Mouse (Mus musculus): ENCODE measurements around the gene Nupr1.

The Nupr1 gene

DNA sequence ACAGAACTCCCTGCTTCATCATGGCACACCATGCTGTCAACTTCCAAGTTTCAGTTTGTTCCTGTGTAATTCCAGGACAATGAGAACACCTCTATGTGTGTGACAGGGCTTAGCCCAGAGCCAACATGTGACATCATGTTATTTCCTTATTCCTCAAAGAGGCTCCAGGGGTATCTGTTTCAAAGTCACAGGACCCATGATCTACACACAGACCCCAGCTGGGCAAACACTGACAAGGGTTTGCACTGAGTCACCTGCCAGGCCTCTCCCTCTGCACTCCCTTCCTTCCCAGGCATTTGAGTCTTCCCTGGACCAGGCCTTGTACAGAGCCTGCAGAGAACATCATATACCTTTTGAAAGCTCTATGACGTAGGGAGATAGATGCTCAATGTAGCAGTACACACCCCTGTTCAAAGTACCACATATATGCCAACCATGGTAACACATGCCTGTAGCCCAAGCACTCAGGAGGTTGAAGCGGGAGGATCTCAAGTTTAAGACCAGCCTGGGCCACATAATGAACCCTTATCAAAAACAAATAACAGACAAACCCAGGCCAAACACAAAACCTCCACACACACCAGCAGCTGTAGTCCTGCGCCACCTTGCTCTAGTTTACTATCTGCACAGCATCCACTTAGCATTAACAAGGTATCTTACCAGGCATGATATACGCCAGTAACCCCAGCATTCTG is at the start of gene Nupr1:
Gene Nupr1 (minus strand): TSS at position 38 of the 695 bp plus-strand sequence.
- DNase-seq: no peak

DNA sequence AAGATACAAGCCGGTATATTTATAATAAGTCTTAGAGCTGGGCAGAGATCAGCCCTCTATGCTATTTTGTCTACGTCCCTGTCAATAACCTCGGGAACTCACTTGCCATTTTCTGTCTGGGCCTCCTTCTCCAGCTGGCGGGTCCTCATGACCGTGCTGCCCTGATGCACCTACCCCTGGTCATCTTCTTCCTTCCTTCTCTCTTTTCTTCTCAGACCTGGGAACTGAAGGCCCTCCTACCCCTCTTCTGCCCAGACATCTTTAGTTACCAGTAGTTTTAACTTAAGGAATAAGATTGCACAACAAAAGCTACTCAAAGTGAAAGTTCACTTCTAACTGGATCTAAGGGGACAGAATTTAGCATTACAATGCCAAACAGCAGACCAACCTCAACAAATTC is 49.0 kb upstream of the Nupr1 start:
- no peak for DNase-seq

DNA sequence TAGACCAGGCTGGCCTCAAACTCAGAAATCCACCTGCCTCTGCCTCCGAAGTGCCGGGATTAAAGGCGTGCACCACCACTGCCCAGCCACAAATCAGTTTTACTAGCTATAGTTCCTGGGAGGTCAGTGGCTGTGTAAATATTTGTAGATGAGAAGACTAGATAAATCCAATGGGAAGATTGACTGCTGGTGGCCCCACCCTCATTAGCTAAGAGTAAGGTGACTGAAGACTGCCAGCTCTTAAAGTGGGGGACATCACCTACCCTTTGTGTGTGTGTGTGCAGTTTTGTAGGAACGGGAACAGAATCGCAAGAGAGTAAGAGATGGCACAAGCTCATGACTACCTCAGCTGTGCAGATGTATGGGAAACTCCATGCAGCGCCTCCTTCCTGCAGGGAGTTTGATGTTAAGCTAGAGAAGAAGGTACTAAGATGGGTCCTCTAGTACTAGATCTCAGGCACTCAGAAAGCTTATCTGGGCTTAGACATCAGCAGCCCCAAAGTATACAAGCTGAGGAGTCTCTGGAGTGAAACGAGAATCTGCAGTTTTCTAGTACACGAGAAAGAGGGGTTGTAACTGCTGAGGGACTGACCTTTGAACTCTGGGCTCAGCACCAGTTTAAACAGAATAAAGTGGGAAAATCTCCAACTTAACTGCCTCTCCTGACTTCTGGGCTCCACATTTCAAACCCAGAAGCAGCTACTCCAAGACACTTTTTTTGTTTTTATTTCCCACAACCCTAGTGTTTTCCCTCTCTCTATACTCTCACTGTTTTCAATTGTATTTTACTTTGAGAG is 48.1 kb upstream of the Nupr1 start:
- no peak for DNase-seq

DNA sequence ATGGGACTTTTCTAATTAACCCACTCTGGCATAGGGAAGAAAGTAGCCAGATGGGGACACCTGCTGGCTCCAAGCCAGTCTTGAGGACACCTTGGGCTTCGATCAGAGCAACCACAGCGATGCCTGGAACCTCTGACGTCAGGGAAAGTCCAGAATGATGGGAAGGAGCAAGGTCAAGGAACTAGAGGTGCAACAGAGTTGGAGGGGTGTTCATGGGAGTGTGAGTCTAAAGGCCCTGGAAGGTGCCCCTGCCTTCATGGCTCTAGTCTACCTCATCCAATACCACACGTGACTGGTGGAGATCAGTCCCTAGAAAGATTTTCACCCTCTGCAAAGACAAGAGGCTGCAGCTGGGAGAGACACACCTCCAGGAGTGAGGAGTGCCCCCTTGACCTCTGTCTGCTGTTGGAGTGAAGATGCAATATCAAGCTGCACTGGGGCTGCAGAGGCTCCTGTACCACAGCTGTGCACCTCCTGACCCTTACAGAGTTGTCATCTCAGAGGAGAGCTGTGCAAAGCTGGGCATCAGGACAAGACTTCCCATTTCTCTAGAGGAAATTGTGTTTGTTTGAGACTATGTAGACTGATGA is 46.1 kb upstream of the Nupr1 start:
- DNase-seq: no peak

DNA sequence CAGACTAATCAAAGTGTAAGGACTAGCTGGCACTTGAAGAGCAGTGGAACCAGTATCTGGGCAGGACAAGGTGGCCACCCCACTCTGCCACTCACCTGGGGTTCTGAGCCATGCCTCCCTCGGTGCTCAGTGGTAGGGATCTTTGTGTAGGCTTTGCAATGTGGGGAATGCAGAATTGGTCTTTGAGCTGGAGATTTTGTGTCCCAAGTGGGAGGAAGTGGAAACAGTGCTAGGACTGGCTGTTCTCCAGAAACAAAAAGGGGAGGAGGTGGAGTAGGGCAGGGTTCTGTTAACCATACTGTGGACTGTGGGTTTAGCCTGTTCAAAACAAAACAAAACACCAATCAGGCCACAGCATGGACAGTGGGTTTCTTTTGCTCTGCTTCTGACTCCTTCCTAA is 45.5 kb upstream of the Nupr1 start, which contains the start of gene Sult1a1:
Gene Sult1a1 (minus strand): TSS at position 226 of the 400 bp plus-strand sequence.
- no peak for DNase-seq

DNA sequence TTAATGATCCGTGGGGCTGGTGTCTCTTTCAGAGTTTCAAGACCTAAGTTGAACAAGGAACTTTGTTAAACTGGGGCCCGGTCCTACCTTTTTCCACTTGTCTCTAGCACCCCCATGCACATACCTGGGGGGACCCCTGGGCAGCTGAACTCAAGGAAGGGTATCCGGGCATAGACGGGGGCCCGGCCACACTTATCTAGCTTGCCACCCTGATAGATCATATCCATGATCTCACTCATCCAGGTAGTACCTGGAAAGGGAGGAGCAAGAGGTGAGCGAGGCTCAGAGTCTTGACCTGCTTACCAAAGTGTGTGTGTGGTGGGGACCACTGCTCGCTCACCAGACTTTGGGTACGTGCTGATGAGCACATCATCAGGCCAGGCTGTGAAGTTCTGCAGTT is 44.4 kb upstream of the Nupr1 start:
- DNase-seq: no peak

DNA sequence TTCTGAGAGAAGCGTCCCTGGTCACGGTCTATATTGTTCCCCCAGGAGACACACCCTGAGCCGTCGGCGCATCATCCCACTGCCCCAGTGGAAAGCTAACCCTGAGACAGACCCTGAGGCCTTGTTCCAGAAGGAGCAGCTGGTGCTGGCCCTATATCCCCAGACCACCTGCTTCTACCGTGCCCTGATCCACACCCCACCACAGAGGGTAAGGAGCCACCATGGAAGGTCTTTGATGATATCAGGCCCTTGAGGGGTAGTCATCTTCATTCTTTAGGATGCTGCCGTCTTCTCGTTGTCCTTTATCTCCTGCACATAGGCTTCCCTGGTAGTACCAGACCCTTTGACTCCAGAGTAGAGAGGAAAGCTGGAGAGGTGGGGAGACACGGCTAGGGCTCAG is 41.5 kb upstream of the Nupr1 start:
- DNase-seq: no peak

DNA sequence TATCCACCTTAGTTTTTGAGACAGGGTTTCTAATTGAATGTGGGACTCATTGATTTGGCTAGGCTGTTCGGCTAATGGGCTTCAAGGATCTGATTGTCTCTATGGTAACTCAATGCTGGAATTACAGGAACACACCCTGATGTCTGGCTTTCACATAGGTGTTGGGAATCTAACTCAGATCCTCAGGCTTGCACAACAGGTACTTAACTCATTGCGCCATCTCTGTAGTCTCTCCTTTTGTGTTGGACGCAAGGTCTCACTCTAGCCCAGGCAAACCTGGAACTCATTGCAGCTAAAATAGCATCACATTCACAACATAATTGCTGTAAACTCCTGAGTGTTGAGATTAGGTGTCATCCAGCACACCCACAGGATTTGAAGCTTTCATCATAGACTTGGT is 39.5 kb upstream of the Nupr1 start:
- no peak for DNase-seq

DNA sequence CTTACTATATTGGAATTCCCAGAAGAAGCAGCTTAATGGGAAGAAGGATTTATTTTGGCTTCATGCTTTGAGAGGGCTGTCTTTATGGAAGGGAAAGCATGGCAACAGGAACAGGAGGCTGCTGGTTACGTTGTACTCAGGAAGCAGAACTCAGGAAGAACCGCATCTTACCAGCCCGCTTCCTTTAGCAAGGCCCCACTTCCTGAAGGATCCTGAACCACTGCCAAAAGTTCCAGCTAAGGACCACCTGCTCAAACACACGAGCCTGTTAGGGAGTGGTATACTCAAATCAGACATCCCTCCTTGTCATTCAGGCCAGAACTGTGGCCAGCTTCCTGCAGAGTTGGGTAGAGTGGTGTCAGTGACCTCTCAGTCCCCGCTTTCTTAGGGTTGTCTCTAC is 37.8 kb upstream of the Nupr1 start:
- no peak for DNase-seq

DNA sequence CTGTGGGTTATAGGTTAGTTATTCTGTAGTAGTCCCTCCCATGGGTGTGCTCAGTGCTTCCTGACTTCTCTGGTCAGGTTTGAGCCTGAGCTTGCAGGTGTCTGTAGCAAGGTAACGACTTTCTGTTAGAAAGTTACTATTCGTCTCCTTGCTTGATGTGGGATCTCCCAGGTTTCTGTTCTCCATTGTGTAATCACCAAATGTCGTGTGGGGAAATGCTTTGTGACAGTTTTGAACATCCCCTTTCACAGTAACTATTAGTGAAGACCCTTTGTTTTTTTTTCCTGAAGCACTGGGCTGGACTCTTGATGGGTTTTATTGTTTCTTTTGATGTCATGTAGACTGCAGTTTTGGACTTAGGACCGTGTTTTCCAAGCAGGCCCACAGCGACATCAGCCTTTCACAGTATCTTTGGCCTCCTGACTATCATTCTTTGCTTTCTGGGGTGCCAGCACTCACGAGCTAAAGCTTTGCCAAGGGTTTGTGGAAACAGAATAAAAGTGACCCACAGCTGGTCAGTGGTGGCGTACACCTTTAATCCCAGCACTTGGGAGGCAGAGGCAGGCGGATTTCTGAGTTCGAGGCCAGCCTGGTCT is 36.9 kb upstream of the Nupr1 start:
- no peak for DNase-seq

DNA sequence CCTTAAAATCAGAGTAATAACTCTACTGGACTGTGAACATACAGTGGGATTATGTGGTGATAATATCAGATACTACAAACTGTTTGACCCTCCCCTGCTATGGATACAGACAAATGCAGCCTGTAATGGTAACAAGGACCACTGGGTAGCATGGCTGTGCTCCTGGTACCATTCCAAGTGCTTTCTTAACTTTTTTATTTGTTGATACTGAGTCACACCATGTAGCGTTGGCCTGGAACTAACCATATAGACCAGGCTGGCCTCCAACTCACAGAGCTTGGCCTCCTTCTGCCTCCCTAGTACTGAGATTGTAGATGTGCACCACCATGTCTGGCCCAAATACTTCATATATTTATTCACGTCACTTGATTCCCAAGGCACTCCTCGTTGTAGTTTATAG is 34.6 kb upstream of the Nupr1 start:
- DNase-seq: no peak

DNA sequence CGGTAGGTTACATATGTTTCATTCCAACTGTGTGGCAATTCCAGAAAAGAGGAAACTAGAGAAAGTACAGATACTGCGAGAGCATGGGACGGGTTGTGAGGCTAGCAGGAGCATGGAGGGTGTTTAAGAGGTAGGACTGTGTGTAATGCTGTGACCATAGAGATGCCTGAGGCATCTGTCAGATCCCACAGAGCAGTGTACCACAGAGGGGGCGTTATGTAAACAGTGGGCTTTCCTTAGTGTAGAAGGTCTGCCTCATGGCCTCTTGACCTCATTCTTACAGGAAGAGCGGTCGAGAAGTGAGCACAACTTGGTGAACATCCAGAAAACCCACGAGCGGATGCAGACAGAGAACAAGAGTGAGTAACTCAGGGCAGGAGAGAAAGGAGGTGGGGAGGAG is 33.0 kb upstream of the Nupr1 start:
- no peak for DNase-seq

DNA sequence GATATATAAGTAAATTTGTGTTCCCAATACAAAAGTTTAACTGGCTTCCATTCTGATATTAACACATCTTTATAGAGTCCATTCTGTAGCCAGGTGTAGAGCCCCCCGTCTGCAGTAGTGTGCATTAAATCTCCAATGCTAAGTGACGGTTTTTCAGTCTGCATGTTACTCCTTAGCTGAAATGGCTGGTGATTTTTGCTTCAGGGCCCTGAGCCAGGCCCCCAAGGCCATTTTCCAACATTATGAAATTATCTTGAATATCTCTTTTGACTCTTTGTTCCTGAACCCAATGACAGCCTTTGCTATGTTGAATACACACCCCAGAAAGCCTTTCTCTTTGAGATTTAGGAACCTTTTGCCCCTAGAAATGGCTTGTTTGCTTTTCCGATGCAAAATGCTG is 29.1 kb upstream of the Nupr1 start:
- DNase-seq: no peak

DNA sequence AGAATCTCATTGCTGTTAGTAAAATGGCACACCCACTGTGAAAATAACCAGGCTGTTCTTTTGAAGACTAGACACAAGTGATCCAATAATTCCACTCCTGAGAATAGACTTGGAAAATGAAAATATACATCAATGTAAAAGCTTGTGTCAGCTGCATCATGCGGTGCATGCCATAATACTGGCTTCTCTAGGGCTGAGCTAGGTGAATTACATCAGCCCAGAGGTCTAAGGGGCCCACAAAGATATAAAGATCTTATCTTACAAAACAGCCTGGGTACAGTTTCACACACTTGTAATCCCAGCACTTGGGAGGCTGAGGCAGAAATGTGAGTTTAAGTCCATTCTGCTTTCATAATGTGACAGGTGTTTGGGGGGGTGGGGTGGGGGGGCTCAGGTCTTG is 26.9 kb upstream of the Nupr1 start:
- no peak for DNase-seq

DNA sequence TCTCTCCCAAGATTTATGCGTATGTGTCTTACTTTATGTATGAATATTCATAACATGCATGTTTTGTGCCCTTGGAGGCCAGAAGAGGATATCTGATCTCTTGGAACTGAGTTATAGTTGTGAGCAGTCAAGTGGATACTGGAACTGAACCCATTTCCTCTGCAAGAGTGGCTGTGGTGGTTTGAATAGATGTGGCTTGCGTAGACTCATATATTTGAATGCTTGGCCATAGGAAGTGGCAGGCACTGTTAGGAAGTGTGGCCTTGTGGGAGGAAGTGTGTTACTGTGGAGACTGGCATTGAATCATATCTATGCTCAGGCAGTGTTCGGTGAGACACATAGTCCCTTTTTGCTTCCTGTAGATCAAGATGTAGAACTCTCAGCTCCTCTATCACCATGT is 25.0 kb upstream of the Nupr1 start:
- no peak for DNase-seq

DNA sequence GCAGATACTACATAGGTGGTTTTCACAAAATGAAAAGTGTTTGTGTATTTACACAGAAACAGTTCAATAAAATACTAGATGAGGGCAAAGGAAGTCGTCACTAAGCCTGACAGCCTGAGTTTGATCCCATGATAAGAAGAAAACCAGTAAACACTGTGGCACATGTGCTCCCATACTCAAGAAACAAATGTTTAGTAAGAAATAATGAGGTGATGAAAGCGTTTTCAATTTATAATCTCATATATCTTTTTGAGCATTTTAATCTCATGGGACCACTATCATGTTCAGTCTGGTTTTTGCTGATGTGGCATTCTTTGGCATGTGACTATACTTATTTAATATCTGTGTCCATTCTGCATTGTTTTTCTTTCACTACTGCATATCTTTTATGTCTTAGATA is 23.3 kb upstream of the Nupr1 start:
- no peak for DNase-seq

DNA sequence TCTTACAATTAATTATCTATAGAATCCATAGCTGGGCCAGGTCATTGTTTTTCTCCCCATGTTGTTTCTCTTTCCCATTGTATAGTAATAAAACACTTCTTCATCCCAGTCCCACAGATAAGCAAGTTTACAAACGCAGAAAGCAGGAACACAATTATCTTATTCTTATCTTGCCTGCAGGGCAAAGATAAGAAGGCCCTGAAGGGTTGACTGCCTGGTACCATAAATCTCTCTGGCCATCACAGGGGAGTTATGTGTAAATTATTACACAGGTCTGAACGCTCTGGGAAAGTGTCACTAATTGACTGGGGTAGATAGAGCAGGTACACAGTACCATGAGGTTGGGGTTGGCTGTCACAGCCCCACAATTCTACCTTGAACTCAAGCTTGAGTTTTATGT is 20.2 kb upstream of the Nupr1 start:
- DNase-seq: no peak

DNA sequence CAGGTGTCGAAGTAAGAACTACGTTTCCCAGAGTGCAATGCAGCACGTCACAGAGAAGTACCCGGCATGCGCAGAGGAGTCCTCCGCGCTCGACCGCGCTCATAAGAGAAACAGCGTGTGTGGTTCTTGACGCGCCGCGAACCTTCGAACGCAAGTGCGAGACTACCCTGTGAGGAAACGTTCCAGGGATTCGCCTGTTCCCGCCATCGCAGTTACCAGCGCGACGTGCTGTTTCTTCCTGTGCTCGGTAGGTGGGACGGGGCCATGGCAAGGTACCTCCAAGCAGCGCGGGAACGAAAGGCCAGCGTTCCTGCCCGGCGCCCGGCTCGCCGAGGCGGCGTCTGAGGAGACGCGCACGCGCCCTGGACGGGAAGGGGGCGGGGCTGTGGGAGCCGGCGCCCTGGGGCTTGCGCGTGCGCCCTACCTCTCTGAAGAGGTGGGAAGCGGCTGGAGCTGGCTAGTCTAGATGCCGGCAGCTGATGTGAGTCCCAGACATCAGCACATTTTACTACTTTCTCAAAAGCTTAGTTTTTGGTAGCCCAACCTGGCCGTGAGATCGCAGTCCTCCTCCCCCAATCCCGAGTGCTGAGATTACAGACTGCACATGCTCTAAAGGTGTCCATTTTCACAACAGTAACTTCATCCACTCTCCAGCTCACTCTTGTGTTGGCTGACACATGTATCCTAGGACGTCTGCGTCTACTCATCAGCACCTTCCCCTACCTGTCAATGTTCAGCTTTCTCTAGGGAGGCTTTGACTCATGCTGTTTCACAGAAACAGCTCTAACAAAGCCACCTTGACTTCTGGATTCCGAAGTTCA is 18.8 kb upstream of the Nupr1 start, which contains the start of gene Sgf29:
Gene Sgf29 (plus strand): TSS at position 79 of the 821 bp plus-strand sequence.
- peak; percentile 96 for DNase-seq

DNA sequence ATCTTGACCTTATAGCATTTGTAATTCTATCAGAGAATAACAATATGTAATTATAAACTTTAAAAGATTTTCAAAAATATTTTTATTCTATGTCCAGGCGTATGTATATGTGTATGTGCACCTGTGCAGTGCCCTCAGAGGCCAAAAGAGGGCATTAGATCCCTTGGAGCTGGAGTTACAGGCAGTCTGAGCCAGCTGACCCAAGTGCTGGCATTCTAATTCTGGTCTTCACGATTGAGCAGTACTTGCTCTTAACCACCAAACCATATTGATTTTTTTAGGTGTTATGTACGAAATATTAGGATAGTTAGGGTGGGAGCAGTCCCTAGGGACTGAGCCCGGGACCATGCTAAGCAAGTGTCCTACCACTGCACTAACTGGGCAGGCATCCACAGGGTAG is 17.8 kb upstream of the Nupr1 start:
- DNase-seq: no peak

DNA sequence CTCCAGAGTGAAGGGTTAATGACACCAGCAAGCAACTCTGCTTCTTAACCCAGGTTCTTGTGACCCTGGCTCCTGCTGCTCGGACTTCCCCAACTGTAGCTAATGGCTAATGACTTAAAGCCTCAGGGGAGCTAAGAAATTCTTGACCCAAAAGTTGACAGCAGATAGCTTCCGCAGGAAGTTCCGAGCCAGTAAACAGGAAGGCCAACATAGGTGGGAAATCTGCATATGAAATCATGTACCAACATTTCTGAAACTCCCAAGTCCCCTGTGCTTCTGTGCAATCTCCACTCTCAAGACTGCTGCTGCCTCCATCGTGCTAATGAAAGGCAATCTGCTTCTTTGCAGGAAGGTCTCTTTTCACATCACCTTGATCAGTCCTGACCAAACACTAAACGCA is 15.0 kb upstream of the Nupr1 start:
- no peak for DNase-seq

DNA sequence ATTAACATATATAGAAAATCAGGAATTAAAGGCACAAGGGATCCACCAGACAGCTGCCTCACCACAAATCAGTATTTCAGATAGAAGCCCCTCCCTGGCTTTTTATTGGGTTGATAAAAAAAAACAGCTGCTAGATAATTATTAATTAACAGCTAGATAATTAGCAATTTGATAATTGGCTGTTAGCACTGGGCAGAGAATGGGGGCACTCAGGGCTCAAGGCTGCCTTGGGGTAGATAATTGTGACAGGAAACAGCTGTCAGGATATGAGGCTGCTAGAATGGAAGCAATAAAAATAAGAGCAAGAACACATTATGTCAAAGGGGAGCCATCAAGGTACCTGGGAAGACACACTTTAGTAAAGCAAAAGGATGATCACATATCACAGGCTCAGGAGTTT is 14.3 kb upstream of the Nupr1 start:
- DNase-seq: no peak

DNA sequence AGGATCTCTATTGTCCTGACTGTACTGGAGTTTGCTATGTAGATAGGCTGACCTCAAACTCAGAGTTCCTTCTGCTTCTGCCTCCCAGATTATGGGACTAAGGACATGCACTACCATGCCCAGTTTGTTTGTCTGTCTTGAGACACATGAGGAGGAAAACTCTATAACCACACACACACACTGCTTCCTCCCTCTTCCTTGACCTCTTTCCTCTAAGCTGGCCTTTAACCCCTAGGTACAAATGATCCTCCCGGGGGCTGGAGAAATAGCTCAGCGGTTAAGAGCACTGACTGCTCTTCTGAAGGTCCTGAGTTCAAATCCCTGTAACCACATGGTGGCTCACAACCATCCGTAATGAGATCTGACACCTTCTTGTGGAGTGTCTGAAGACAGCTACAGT is 13.7 kb upstream of the Nupr1 start:
- DNase-seq: no peak

DNA sequence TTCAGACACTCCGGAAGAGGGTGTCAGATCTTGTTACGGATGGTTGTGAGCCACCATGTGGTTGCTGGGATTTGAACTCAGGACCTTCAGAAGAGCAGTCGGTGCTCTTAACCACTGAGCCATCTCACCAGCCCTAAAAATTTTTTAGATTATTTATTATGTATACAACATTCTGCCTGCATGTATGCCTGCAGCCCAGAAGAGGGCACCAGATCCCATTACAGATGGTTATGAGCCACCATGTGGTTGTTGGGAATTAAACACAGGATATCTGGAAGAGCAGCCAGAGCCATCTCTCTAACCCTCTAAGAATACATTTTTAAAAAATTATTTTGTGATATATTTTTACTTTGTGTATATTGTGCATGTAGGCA is 12.6 kb upstream of the Nupr1 start:
- DNase-seq: peak; percentile 52

Data from embryo, embryonic 11 days (tissue).